Mouse (Mus musculus): ENCODE results near the gene Vamp5. TPM values are rescaled to one million over a fixed set of nuclear protein-coding genes. Genes with fewer than 3 reads are reported as not detected.

Gene Vamp5
- total and polyA plus RNA-seq, 3 experiments, result 465 to 593 TPM; not detected in 1

DNA sequence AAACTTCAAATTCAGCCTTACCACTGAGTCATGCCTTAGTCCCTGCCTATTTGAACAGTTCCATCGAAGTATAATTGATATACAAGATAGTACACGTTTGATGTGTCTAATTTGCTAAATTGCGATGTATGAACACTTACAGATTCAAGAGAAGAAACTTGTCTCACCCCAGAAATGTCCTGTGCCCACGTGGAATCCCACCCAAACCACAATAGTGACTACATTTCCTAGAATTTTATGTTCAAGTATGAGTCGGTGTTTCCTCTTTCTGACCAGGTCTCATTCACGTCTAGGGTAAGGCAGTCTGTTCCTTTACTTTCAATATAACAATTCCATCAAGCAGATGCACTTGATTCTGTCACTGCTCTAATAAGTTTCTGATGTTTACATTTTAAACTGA is 34.6 kb downstream of the Vamp5 start:
- Histone ChIP-seq H3K27me3 (ENCODE audit: control insufficient read depth in 1 of 2, insufficient read depth in 2 of 2, low read length in 2 of 2) (no peaks in the 10 kb centered on the region), H3K4me3 (ENCODE audit: control insufficient read depth in 1 of 2, insufficient read depth in 1 of 2, low read depth in 2 of 2, low read length in 2 of 2) (peak overlapping the region; percentile 22 to 74; a peak in 3 of 4 replicates), H3K4me1 (ENCODE audit: control insufficient read depth in 1 of 2, insufficient read depth in 2 of 2, low read length in 2 of 2) (peaks cover 16 to 23% of the 10 kb centered on the region in 2 experiments), H3K36me3 (ENCODE audit: control insufficient read depth in 1 of 2, insufficient read depth in 2 of 2, low read length in 2 of 2) (peaks cover 0 to 31% of the 10 kb centered on the region in 2 experiments; a peak in 2 of 4 replicates), H3K9ac (ENCODE audit: control insufficient read depth, low read depth, low read length, poor library complexity, severe bottlenecking) (peak overlapping the region; percentile 99), H3K27ac (ENCODE audit: control insufficient read depth, low read depth, low read length) (peak overlapping the region; percentile 97), H3K79me2 (ENCODE audit: control insufficient read depth, insufficient read depth, low read length, poor library complexity) (peaks cover 55% of the 10 kb centered on the region), H3K9me3 (replicated peaks; ENCODE audit: insufficient read depth, low read length) (no peaks in the 10 kb centered on the region)
- TF ChIP-seq CTCF (IDR thresholded peaks at IDR 0.05 in 2 of 3, conservative IDR thresholded peaks at IDR 0.05 in 1 of 3; ENCODE audit: control insufficient read depth in 1 of 3, insufficient read depth in 1 of 3, low read depth in 2 of 3, low read length in 3 of 3, poor library complexity in 1 of 3, severe bottlenecking in 1 of 3) (no peak), MXI1 (IDR thresholded peaks at IDR 0.05; ENCODE audit: low read depth, low read length) (peak; percentile 44), MYC (IDR thresholded peaks at IDR 0.05; ENCODE audit: low read depth, low read length) (peak; percentile 92), MAX (IDR thresholded peaks at IDR 0.05; ENCODE audit: low read length) (peak; percentile 71)
- DNase-seq (ENCODE audit: low read depth, low spot score), result peak; percentile 77

DNA sequence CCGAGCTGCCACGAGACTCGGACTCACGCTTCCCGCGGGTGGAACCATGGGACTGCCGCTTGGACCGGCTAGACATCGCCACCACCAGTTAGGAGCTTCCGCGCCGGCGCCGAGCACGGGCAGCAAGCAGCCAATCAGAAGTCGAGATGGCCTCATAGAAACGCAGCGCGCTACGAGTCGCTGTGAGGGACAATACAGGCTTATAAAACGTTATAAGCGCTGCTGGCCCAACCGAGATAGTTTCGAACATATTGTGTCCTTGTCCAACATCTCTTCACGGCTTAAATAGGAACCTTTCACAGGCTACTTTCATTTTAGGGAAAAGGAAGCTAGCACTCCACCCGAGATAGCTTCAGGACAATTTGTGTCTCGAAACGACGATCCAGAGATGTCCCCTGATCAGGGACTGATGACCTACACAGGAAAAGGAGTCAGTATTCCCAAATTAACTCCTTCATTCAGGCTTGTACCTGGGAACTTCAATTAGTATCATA is 35.1 kb downstream of the Vamp5 start, which contains the start of gene Usp39:
Gene Usp39 (minus strand): TSS at position 111 of the 494 bp plus-strand sequence.
- no peaks in the 10 kb centered on the region for H3K27me3 ChIP-seq (ENCODE audit: control insufficient read depth in 1 of 2, insufficient read depth in 2 of 2, low read length in 2 of 2)
- H3K9me3 ChIP-seq (replicated peaks; ENCODE audit: insufficient read depth, low read length), result no peaks in the 10 kb centered on the region
- peak within 1 kb of the TSS; percentile 99 for H3K9ac ChIP-seq (ENCODE audit: control insufficient read depth, low read depth, low read length, poor library complexity, severe bottlenecking)
- peaks cover 51% of the 10 kb centered on the region for H3K79me2 ChIP-seq (ENCODE audit: control insufficient read depth, insufficient read depth, low read length, poor library complexity)
- peaks cover 0 to 28% of the 10 kb centered on the region in 2 experiments; a peak in 3 of 4 replicates for H3K36me3 ChIP-seq (ENCODE audit: control insufficient read depth in 1 of 2, insufficient read depth in 2 of 2, low read length in 2 of 2)
- H3K27ac ChIP-seq (ENCODE audit: control insufficient read depth, low read depth, low read length), result peak within 1 kb of the TSS; percentile 97
- peak; percentile 97 for DNase-seq (ENCODE audit: low read depth, low spot score)
- peak within 1 kb of the TSS; percentile 74 to 98 for H3K4me3 ChIP-seq (ENCODE audit: control insufficient read depth in 1 of 2, insufficient read depth in 1 of 2, low read depth in 2 of 2, low read length in 2 of 2)
- peaks cover 16 to 19% of the 10 kb centered on the region in 2 experiments for H3K4me1 ChIP-seq (ENCODE audit: control insufficient read depth in 1 of 2, insufficient read depth in 2 of 2, low read length in 2 of 2)
- TF ChIP-seq MEF2A (IDR thresholded peaks at IDR 0.05; ENCODE audit: extremely low read depth, insufficient replicate concordance, low read depth, low read length, poor library complexity, severe bottlenecking), result no peak
- TF ChIP-seq TCF12 (IDR thresholded peaks at IDR 0.05; ENCODE audit: low read depth, low read length), result peak; percentile 64; the same call in 1 of the 2 replicates
- TF ChIP-seq GATA1 (IDR thresholded peaks at IDR 0.05; ENCODE audit: low read depth, low read length), result no peak
- TF ChIP-seq SMC3 (IDR thresholded peaks at IDR 0.05; ENCODE audit: low read depth, low read length), result no peak
- TF ChIP-seq POLR2A (IDR thresholded peaks at IDR 0.05; ENCODE audit: control insufficient read depth in 1 of 2, insufficient read depth in 1 of 2, low read depth in 1 of 2, low read length in 2 of 2, poor library complexity in 1 of 2), result peak in 1 of 2 experiments; percentile 88; a peak in 3 of 4 replicates
- TF ChIP-seq RCOR1 (IDR thresholded peaks at IDR 0.05; ENCODE audit: low read depth, low read length), result no peak
- TF ChIP-seq TBP (IDR thresholded peaks at IDR 0.05; ENCODE audit: low read depth, low read length), result peak; percentile 91
- peak; percentile 62 for TF ChIP-seq USF1 (IDR thresholded peaks at IDR 0.05; ENCODE audit: low read depth, low read length)
- TF ChIP-seq ETS1 (IDR thresholded peaks at IDR 0.05; ENCODE audit: low read depth, low read length), result 0 out of 2 replicates have a peak, but pooled peaks have one; percentile 20
- TF ChIP-seq CHD2 (IDR thresholded peaks at IDR 0.05; ENCODE audit: low read length), result no peak
- TF ChIP-seq GABPA (IDR thresholded peaks at IDR 0.05; ENCODE audit: low read depth, low read length), result no peak
- TF ChIP-seq MAX (IDR thresholded peaks at IDR 0.05; ENCODE audit: low read length), result peak; percentile 82
- no peak for TF ChIP-seq MAZ (IDR thresholded peaks at IDR 0.05; ENCODE audit: low read depth, low read length)
- no peak for TF ChIP-seq ZMIZ1 (IDR thresholded peaks at IDR 0.05; ENCODE audit: low read depth, low read length)
- no peak for TF ChIP-seq EP300 (IDR thresholded peaks at IDR 0.05; ENCODE audit: low read depth in 1 of 2, low read length in 2 of 2)
- TF ChIP-seq ZC3H11A (IDR thresholded peaks at IDR 0.05; ENCODE audit: low read depth, low read length), result no peak
- no peak for TF ChIP-seq UBTF (IDR thresholded peaks at IDR 0.05; ENCODE audit: borderline replicate concordance, insufficient read depth, low read depth, low read length)
- no peak for TF ChIP-seq ZNF384 (IDR thresholded peaks at IDR 0.05; ENCODE audit: low read depth, low read length)
- peak; percentile 78; the same call in 1 of the 2 replicates for TF ChIP-seq E2F4 (IDR thresholded peaks at IDR 0.05; ENCODE audit: borderline replicate concordance, low read depth, low read length)
- peak; percentile 59; the same call in 1 of the 2 replicates for TF ChIP-seq CHD1 (IDR thresholded peaks at IDR 0.05; ENCODE audit: low read depth, low read length)
- no peak for TF ChIP-seq ZKSCAN1 (IDR thresholded peaks at IDR 0.05; ENCODE audit: low read depth, low read length)
- TF ChIP-seq RAD21 (IDR thresholded peaks at IDR 0.05; ENCODE audit: low read depth, low read length), result no peak
- peak; percentile 96 for TF ChIP-seq SIN3A (IDR thresholded peaks at IDR 0.05; ENCODE audit: low read length)
- peak; percentile 71; the same call in 1 of the 2 replicates for TF ChIP-seq MYC (IDR thresholded peaks at IDR 0.05; ENCODE audit: low read depth, low read length)
- no peak for TF ChIP-seq MAFK (IDR thresholded peaks at IDR 0.05; ENCODE audit: borderline replicate concordance, low read depth, low read length)
- no peak for TF ChIP-seq TAL1 (IDR thresholded peaks at IDR 0.05; ENCODE audit: low read length)
- no peak for TF ChIP-seq JUND (IDR thresholded peaks at IDR 0.05; ENCODE audit: low read depth, low read length)
- TF ChIP-seq HCFC1 (IDR thresholded peaks at IDR 0.05; ENCODE audit: low read depth, low read length), result peak; percentile 91
- peak; percentile 73 for TF ChIP-seq NRF1 (IDR thresholded peaks at IDR 0.05; ENCODE audit: insufficient read depth, low read depth, low read length, poor library complexity, severe bottlenecking)

Measured in MEL (cell line).